In the genomic region with DNA sequence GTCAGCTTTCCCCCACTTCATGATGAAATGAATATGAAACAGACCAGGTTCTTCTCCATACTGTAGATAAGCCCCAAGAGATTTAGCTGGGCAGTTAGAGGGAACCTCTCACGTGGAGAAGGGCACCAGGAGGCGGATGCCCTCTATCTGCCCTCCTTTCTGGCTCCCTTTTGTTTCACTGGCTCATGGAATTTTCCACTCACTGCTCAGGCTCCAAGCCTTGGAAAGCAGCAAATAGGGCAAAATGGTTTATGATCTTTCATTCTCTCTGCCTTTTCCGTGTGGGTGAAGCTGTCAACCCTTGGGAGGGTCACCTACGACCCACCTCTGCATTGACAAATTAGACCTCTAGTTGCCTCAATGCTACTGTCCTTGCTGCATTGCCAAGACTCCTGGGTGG, we compare ENCODE assay signal across 9 mouse cellular contexts. TPM values are rescaled to one million over a fixed set of nuclear protein-coding genes. Genes with fewer than 3 reads are reported as not detected.
DNase-seq lines count a peak whose midpoint lies in the region; ATAC-seq and TF ChIP-seq lines count a peak whose summit lies in the region.
"Had no signal": no experiment of that assay in that cellular context is flagged by ENCODE, and none has a peak within 500 bp of the region (broad histone marks: within the 10 kb centered on the region; RNA-seq: fewer than 3 reads in every experiment).

No protein-coding gene starts in this region.

- no peak overlapping the region for H3K27ac ChIP-seq in hindbrain, embryonic 14.5 days
- H3K27ac ChIP-seq: liver, embryonic 15.5 days had no signal

- no peaks in the 10 kb centered on the region for H3K9me3 ChIP-seq in hindbrain, embryonic 14.5 days (ENCODE audit: control insufficient read depth, low read length)
- H3K9me3 ChIP-seq: liver, embryonic 15.5 days had no signal

- DNase-seq in kidney, adult 18-20 months = peak; percentile 49
- no peak for DNase-seq in kidney, postnatal 10 days
- peak; percentile 64 for DNase-seq in adrenal gland, postnatal 10 days
- DNase-seq in heart, adult 9 months (ENCODE audit: low spot score in 2 of 2) = peak; percentile 27 to 43
- no peak for DNase-seq in thymus, postnatal 10 days (ENCODE audit: low spot score in 2 of 2)
- DNase-seq in hindbrain, embryonic 14.5 days (ENCODE audit: low spot score) = no peak
- DNase-seq: thymus, postnatal 4 days had no signal

- H3K27me3 ChIP-seq in myocyte (ENCODE audit: control insufficient read depth, insufficient read depth, insufficient read length) = no peaks in the 10 kb centered on the region
- H3K27me3 ChIP-seq in hindbrain, embryonic 14.5 days (ENCODE audit: control insufficient read depth, insufficient read depth, low read length) = no peaks in the 10 kb centered on the region
- H3K27me3 ChIP-seq: liver, embryonic 15.5 days had no signal

- no peaks in the 10 kb centered on the region for H3K36me3 ChIP-seq in myocyte (ENCODE audit: control insufficient read depth, insufficient read depth)
- H3K36me3 ChIP-seq in hindbrain, embryonic 14.5 days (replicated peaks; ENCODE audit: control insufficient read depth, insufficient read depth) = no peaks in the 10 kb centered on the region
- H3K36me3 ChIP-seq: liver, embryonic 15.5 days had no signal

- no peaks in the 10 kb centered on the region for H3K79me2 ChIP-seq in myocyte (ENCODE audit: control insufficient read depth, insufficient read depth)

- no peaks in the 10 kb centered on the region for H3K4me1 ChIP-seq in hindbrain, embryonic 14.5 days (replicated peaks; ENCODE audit: control insufficient read depth, insufficient read depth, low read length)
- H3K4me1 ChIP-seq: liver, embryonic 15.5 days had no signal

- no peak overlapping the region for H3K9ac ChIP-seq in hindbrain, embryonic 14.5 days
- H3K9ac ChIP-seq: liver, embryonic 15.5 days had no signal

- H3ac ChIP-seq in myocyte (ENCODE audit: control insufficient read depth, insufficient read length) = no peak overlapping the region

- no peak for ATAC-seq in hindbrain, embryonic 14.5 days (ENCODE audit: low FRiP score)

- H3K4me2 ChIP-seq in myocyte (ENCODE audit: low read depth) = no peak overlapping the region
- H3K4me2 ChIP-seq in hindbrain, embryonic 14.5 days (replicated peaks) = no peak overlapping the region
- H3K4me2 ChIP-seq: liver, embryonic 15.5 days had no signal

- 46% methylated on average over 4 of the region's 4 CpGs for WGBS in hindbrain, embryonic 14.5 days

- no peak overlapping the region for H3K4me3 ChIP-seq in myocyte
- H3K4me3 ChIP-seq in hindbrain, embryonic 14.5 days (replicated peaks; ENCODE audit: low read length) = no peak overlapping the region
- H3K4me3 ChIP-seq: liver, embryonic 15.5 days had no signal

- no peak for TF ChIP-seq POLR2A in myocyte (IDR thresholded peaks at IDR 0.05; ENCODE audit: insufficient read length, low read depth)

TF ChIP-seq in myocyte, 11 proteins besides CTCF, POLR2A, EP300 and RAD21:
- TF ChIP-seq POLR2AphosphoS2 (IDR thresholded peaks at IDR 0.05; ENCODE audit: insufficient read length, low read depth) = no peak
- 0 out of 2 replicates have a peak, but pooled peaks have one; percentile 46 for TF ChIP-seq CEBPB (IDR thresholded peaks at IDR 0.05; ENCODE audit: insufficient read depth, poor library complexity, severe bottlenecking)

RNA-seq across cellular contexts. Expression of a gene that starts 27.8 kb away (rescaled TPM):
- 10 to 100 TPM; 39.2 to 40.2 TPM for total RNA-seq in adrenal gland, postnatal 10 days (2021)
- 10.5 TPM for polyA plus RNA-seq in myocyte (2012; fragmentation: generic; extraction: Trizol)
- 35.7 and 37.0 TPM in 2 replicates for polyA plus RNA-seq in hindbrain, embryonic 14.5 days (2014; fragmentation: Nextera tagmentation; extraction: Ambion mirVana)

RNA-seq across cellular contexts. Expression of a gene that starts 36.2 kb away (rescaled TPM):
- 1 to 10 TPM; 4.2 to 7.8 TPM for total RNA-seq in adrenal gland, postnatal 10 days (2021)
- 0.86 TPM for polyA plus RNA-seq in myocyte (2012; fragmentation: generic; extraction: Trizol)
- 0.09 TPM in 1 of 2 replicates, not detected in the other for polyA plus RNA-seq in hindbrain, embryonic 14.5 days (2014; fragmentation: Nextera tagmentation; extraction: Ambion mirVana)

RNA-seq across cellular contexts. Expression of a gene that starts 49.6 kb away (rescaled TPM):
- 10 to 100 TPM; 31.6 to 37.2 TPM for total RNA-seq in adrenal gland, postnatal 10 days (2021)
- 22.2 TPM for polyA plus RNA-seq in myocyte (2012; fragmentation: generic; extraction: Trizol)
- polyA plus RNA-seq in hindbrain, embryonic 14.5 days (2014; fragmentation: Nextera tagmentation; extraction: Ambion mirVana) = 45.0 and 50.9 TPM in 2 replicates

Comparison
In these comparisons a context has a peak if more than half of its experiments do, and no peak if none do; other contexts are left out.
1. DNase-seq: peak in kidney, adult 18-20 months (single experiment), adrenal gland, postnatal 10 days (single experiment) and heart, adult 9 months (2 of 2); none in kidney, postnatal 10 days (single experiment), thymus, postnatal 10 days (0 of 2) and hindbrain, embryonic 14.5 days (single experiment).